35 mouse cellular contexts compared by ENCODE assay signal in the genomic region with DNA sequence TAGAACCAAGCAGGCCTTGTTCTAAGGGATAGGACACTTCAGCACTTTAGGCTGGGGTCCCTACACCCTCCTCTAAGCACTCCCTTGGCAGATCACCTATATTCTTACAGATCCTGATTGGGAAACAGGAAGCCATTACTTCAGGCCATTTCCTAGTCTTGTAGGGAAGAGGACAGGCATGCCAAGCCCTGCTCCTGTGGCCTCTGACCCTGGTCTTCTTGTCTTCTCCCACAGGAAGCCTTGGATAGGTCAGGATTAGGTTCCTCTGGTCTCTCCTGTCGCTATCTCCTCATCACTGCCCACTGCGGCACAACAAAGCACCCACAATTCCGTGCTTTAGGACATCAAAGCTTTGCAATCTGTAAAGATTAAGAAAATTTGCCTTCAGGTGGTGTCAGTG. TPM values are rescaled to one million over a fixed set of nuclear protein-coding genes. Genes with fewer than 3 reads are reported as not detected.
DNase-seq lines count a peak whose midpoint lies in the region; ATAC-seq and TF ChIP-seq lines count a peak whose summit lies in the region.
"Had no signal": no experiment of that assay in that cellular context is flagged by ENCODE, and none has a peak within 500 bp of the region (broad histone marks: within the 10 kb centered on the region; RNA-seq: fewer than 3 reads in every experiment).

No protein-coding gene starts in this region.

- H3K27me3 ChIP-seq in heart, adult 2 months (ENCODE audit: control insufficient read depth, insufficient read depth, low read length) = no peaks in the 10 kb centered on the region
- no peaks in the 10 kb centered on the region; the same call in 1 of the 2 replicates for H3K27me3 ChIP-seq in kidney, embryonic 15.5 days
- H3K27me3 ChIP-seq: heart, embryonic 12.5 days; neural tube, embryonic 12.5 days had no signal

- no peak for TF ChIP-seq EP300 in heart, adult 2 months (IDR thresholded peaks at IDR 0.05; ENCODE audit: insufficient read depth, low read depth, low read length)

- H3K27ac ChIP-seq in heart, adult 2 months = peak overlapping the region; percentile 26; the same call in 1 of the 2 replicates
- peak overlapping the region; percentile 66 for H3K27ac ChIP-seq in brown adipose tissue, adult 24 weeks (replicated peaks; ENCODE audit: low read depth, low read length)
- H3K27ac ChIP-seq in kidney, embryonic 15.5 days = peak overlapping the region; percentile 19; the same call in 1 of the 2 replicates
- H3K27ac ChIP-seq: liver, embryonic 14.5 days; neural tube, embryonic 12.5 days had no signal

- H3K9me3 ChIP-seq in kidney, embryonic 15.5 days (replicated peaks) = no peaks in the 10 kb centered on the region
- H3K9me3 ChIP-seq: heart, embryonic 12.5 days; neural tube, embryonic 12.5 days had no signal

- H3K4me1 ChIP-seq in heart, adult 2 months (ENCODE audit: control insufficient read depth, insufficient read depth, low read length) = peaks cover 2% of the 10 kb centered on the region
- H3K4me1 ChIP-seq in brown adipose tissue, adult 24 weeks (ENCODE audit: control insufficient read depth, insufficient read depth, insufficient read length, low read length) = peaks cover 9% of the 10 kb centered on the region; the same call in 1 of the 2 replicates
- H3K4me1 ChIP-seq in kidney, embryonic 15.5 days = peaks cover 21% of the 10 kb centered on the region

- TF ChIP-seq CTCF in heart, adult 2 months (IDR thresholded peaks at IDR 0.05) = no peak

- WGBS in heart, adult 2 months = 57% methylated on average over 3 of the region's 3 CpGs
- WGBS in kidney, embryonic 15.5 days = 61% methylated on average over 3 of the region's 3 CpGs

- no peaks in the 10 kb centered on the region for H3K36me3 ChIP-seq in heart, adult 2 months (ENCODE audit: control insufficient read depth, insufficient read depth, low read length)
- H3K36me3 ChIP-seq in kidney, embryonic 15.5 days = no peaks in the 10 kb centered on the region
- H3K36me3 ChIP-seq: heart, embryonic 12.5 days; neural tube, embryonic 12.5 days had no signal

- H3K4me3 ChIP-seq in heart, adult 2 months = no peak overlapping the region
- H3K4me3 ChIP-seq in brown adipose tissue, adult 24 weeks (ENCODE audit: insufficient read depth, low read depth, low read length) = no peak overlapping the region
- no peak overlapping the region for H3K4me3 ChIP-seq in kidney, embryonic 15.5 days (replicated peaks)
- H3K4me3 ChIP-seq: erythroblast, embryonic 14.5 days; heart, embryonic 12.5 days; neural tube, embryonic 12.5 days had no signal

- H3K4me2 ChIP-seq in kidney, embryonic 15.5 days = no peak overlapping the region
- H3K4me2 ChIP-seq: heart, embryonic 12.5 days; neural tube, embryonic 12.5 days had no signal

- H3K9ac ChIP-seq in heart, adult 2 months (ENCODE audit: low read depth, low read length) = no peak overlapping the region
- no peak overlapping the region for H3K9ac ChIP-seq in kidney, embryonic 15.5 days
- H3K9ac ChIP-seq: forebrain, postnatal 0 days; heart, embryonic 12.5 days; liver, embryonic 14.5 days; neural tube, embryonic 12.5 days had no signal

- no peak for DNase-seq in heart, adult 2 months
- no peak for DNase-seq in heart, postnatal 10 days
- peak; percentile 37 to 52 for DNase-seq in kidney, postnatal 25 days
- no peak for DNase-seq in cerebellum, postnatal 25 days
- DNase-seq in spleen, adult 12 weeks (ENCODE audit: low spot score) = no peak
- DNase-seq: cerebellum, adult 11 months; cerebellum, adult 9-10 months; forebrain, postnatal 0 days; gastrocnemius, postnatal 10 days; heart, postnatal 14 days; layer of hippocampus, adult 9-11 months; liver; lung, adult 2 months; lung, postnatal 10 days; right cerebral cortex, adult 18-20 months; thymus, adult 2 months; thymus, postnatal 36 days had no signal

- ATAC-seq in kidney, embryonic 15.5 days (replicated peaks; ENCODE audit: low FRiP score) = 0 out of 2 replicates have a peak, but pooled peaks have one; percentile 27
- ATAC-seq: CD4-positive, CD25-positive, alpha-beta regulatory T cell, adult 4 months; forebrain, postnatal 0 days; hindbrain, embryonic 16.5 days; midbrain, embryonic 16.5 days had no signal

- no peaks in the 10 kb centered on the region for H3K79me2 ChIP-seq in heart, adult 2 months (replicated peaks; ENCODE audit: control insufficient read depth, insufficient read depth, low read length)

- intact Hi-C loops in heart, adult 2 months (cut with DNase I) = no loop called here
- intact Hi-C loops in heart, postnatal 10 days (cut with DNase I) = no loop called here

- TF ChIP-seq POLR2A in heart, adult 2 months (IDR thresholded peaks at IDR 0.05; ENCODE audit: insufficient read depth, low read depth, low read length) = no peak

RNA-seq across cellular contexts. Expression of gene Gm10160, which starts 3.9 kb away (rescaled TPM):
- total RNA-seq in heart, adult 2 months (2021) = not detected
- not detected in 2 replicates for polyA plus RNA-seq in heart, adult 2 months (2012; rRNA removed)
- total RNA-seq in heart, postnatal 10 days (2021) = not detected
- polyA plus RNA-seq in brown adipose tissue, adult 24 weeks (2012; ENCODE audit: insufficient read depth, insufficient read length, missing spikeins) = not detected in 2 replicates
- not detected in 2 replicates for polyA plus RNA-seq in kidney, embryonic 15.5 days (2015; fragmentation: Nextera tagmentation; extraction: Ambion mirVana)
- total RNA-seq: adrenal gland, postnatal 4 days; forebrain, postnatal 0 days; gastrocnemius, postnatal 10 days; granulocyte monocyte progenitor cell, adult 5-6 weeks; heart, postnatal 14 days; left cerebral cortex, postnatal 14 days had no signal
- polyA plus RNA-seq: CD4-positive, CD25-positive, alpha-beta regulatory T cell, adult 4 months; embryonic facial prominence, embryonic 14.5 days; erythroblast, embryonic 14.5 days; forebrain, embryonic 11.5 days; forebrain, postnatal 0 days; heart, embryonic 12.5 days; hindbrain, embryonic 11.5 days; hindbrain, embryonic 16.5 days; intestine, embryonic 14.5 days; limb, embryonic 11.5 days; liver, embryonic 14.5 days; lung, adult 2 months; midbrain, embryonic 16.5 days; neural tube, embryonic 12.5 days; spleen, adult 2 months; thymus, adult 2 months had no signal

RNA-seq across cellular contexts. Expression of gene Tm6sf1, which starts 7.1 kb away (rescaled TPM):
- total RNA-seq in heart, adult 2 months (2021) = 10 to 100 TPM in 1 of 2 experiments, 1 to 10 TPM in 1; 9.1 to 12.6 TPM
- 21.4 and 28.5 TPM in 2 replicates for polyA plus RNA-seq in heart, adult 2 months (2012; rRNA removed)
- 10 to 100 TPM; 13.7 to 17.1 TPM for total RNA-seq in heart, postnatal 10 days (2021)
- polyA plus RNA-seq in brown adipose tissue, adult 24 weeks (2012; ENCODE audit: insufficient read depth, insufficient read length, missing spikeins) = 21.2 and 24.4 TPM in 2 replicates
- polyA plus RNA-seq in kidney, embryonic 15.5 days (2015; fragmentation: Nextera tagmentation; extraction: Ambion mirVana) = 13.5 and 14.5 TPM in 2 replicates

RNA-seq across cellular contexts. Expression of gene Btbd1, which starts 22.5 kb away (rescaled TPM):
- 100 to 1,000 TPM; 128 to 146 TPM for total RNA-seq in heart, adult 2 months (2021)
- polyA plus RNA-seq in heart, adult 2 months (2012; rRNA removed) = 50.6 and 118 TPM in 2 replicates
- total RNA-seq in heart, postnatal 10 days (2021) = 100 to 1,000 TPM; 131 to 138 TPM
- polyA plus RNA-seq in brown adipose tissue, adult 24 weeks (2012; ENCODE audit: insufficient read depth, insufficient read length, missing spikeins) = 193 and 285 TPM in 2 replicates
- polyA plus RNA-seq in kidney, embryonic 15.5 days (2015; fragmentation: Nextera tagmentation; extraction: Ambion mirVana) = 62.3 and 67.3 TPM in 2 replicates

Comparison
In these comparisons a context has a peak if more than half of its experiments do, and no peak if none do; other contexts are left out.
1. DNase-seq: peak in kidney, postnatal 25 days (2 of 2); none in heart, adult 2 months (0 of 2), heart, postnatal 10 days (0 of 2), cerebellum, postnatal 25 days (0 of 2) and spleen, adult 12 weeks (single experiment).
2. Peak in every context shown above with its lines, with median percentiles within 50 percentile points of each other: H3K27ac ChIP-seq.